Mouse (Mus musculus) brain, embryonic 14.5 days (tissue): ENCODE measurements at regions not wholly inside any gene's neighbourhood (a gene's known extent, or its start where the extent isn't known, plus 50 kb on each side); places are given as distances from the start of the nearest gene placed in this dataset.

Source experiments
- CTCF ChIP-seq: fragments of 200-500 bp; IDR thresholded peaks from 2 replicates; pipeline ENCODE4 v1.5.1; 2012; ENCODE audit warnings: inconsistent platforms, mild to moderate bottlenecking, moderate library complexity, borderline replicate concordance; ENCODE audit not compliant: insufficient read depth, insufficient read length; ENCODE audit errors: extremely low read depth
- POLR2A ChIP-seq: fragments of 200-500 bp; IDR thresholded peaks from 2 replicates; pipeline ENCODE4 v1.6.1; 2012; ENCODE audit warnings: mild to moderate bottlenecking, inconsistent platforms, borderline replicate concordance; ENCODE audit not compliant: poor library complexity, insufficient read depth, insufficient read length, severe bottlenecking; ENCODE audit errors: extremely low read depth

DNA sequence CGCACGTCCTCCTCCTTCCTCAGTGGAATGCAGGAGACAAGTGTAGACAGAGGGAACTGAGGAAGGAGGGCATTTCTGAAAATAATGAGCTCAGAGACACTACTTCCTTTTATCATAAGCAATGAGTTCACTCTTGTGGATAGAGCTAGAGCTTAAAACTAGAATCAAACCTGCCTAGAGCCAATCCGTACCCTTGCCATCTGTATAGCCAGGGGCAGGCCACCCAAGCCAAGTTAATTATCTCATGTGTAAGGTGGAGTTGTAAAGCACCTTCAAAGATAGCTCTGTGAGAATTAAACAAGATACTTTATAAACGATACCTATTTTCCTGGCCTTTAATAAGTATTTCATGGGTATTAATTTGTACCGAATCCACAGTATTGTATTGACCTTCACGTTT lies 113.4 kb upstream of the Sptlc3 start:
- no peak for TF ChIP-seq POLR2A
- no peak for TF ChIP-seq CTCF
